Mouse (Mus musculus): Measurements from ENCODE around the gene Clgn. TPM values are rescaled to one million over a fixed set of nuclear protein-coding genes. Genes with fewer than 3 reads are reported as not detected.

Clgn gene
- polyA plus RNA-seq, 1 experiment: 0.01 TPM

DNA sequence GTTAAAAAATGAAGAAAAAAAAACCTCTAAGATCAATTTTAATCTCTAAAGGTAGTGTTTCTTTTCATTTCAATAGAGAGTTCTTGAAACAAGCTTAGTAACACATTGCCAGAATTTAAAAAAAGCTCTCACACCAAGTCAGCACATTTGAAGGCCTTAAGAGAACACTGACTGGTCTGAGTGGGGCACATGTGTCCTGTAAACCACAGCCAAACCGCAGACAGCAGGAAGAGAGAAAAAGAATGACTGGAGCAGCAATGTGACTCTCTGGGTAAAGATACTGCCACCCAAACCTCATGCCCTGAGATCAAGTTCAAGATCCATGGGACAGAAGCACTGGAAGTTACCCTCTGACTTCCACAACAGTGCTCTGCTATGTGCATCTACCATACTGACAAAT is 47.4 kb downstream of the Clgn start:
- H3K4me1 ChIP-seq (ENCODE audit: control insufficient read depth, insufficient read depth, insufficient read length): no peaks in the 10 kb centered on the region; the same call in 1 of the 2 replicates

DNA sequence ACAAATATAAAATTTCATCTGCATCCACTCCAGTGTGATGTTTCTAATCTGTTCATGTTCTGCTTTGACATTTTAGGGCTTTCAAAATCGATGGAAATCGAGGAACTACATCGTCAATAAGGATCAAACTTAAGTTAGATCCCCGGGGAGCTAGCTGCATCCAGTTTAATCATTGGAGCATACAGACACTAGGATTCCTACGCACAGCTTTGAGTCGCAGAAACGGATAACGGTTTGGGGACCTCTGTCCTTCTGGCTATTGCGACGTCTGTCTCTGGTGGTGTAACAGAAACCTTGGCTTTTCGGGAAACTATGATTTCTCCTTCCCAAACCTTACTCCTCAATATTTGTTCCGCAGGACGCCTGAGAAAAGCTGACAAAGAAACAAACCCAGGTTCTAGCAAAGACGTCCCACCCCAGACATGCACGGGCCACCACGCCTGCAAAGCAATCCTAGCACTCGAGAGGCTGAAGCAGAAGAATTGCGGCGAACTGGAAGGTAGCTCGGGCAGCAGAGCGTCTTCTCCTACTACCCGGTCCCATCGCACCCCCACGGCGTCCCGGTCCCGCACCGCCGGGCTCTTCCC is 52.1 kb downstream of the Clgn start:
- 2% methylated on average over 29 of the region's 29 CpGs for WGBS
- DNase-seq (ENCODE audit: low read depth in 1 of 2, low spot score in 2 of 2): no peak
- Histone ChIP-seq H3K4me3 (ENCODE audit: extremely low read depth, insufficient read depth, insufficient read length) (peak overlapping the region; percentile 77), H3K27me3 (ENCODE audit: control insufficient read depth, insufficient read depth, low read length) (no peaks in the 10 kb centered on the region), H3K27ac (ENCODE audit: insufficient read depth, low read length) (peak overlapping the region; percentile 21; the same call in 1 of the 2 replicates), H3K4me1 (ENCODE audit: control insufficient read depth, insufficient read depth, insufficient read length) (no peaks in the 10 kb centered on the region; the same call in 1 of the 2 replicates), H3K36me3 (ENCODE audit: control insufficient read depth, insufficient read depth, low read length) (peaks cover 2% of the 10 kb centered on the region)
- TF ChIP-seq CTCF (IDR thresholded peaks at IDR 0.05; ENCODE audit: extremely low read depth, insufficient read depth, insufficient read length, insufficient replicate concordance): no peak
- no peak for TF ChIP-seq POLR2A (IDR thresholded peaks at IDR 0.05; ENCODE audit: low read depth, low read length)

More for the DNA sequence above, 47.4 kb downstream of the Clgn start:
- TF ChIP-seq POLR2A (IDR thresholded peaks at IDR 0.05; ENCODE audit: low read depth, low read length) (no peak), CTCF (IDR thresholded peaks at IDR 0.05; ENCODE audit: extremely low read depth, insufficient read depth, insufficient read length, insufficient replicate concordance) (no peak)
- H3K27ac ChIP-seq (ENCODE audit: insufficient read depth, low read length): no peak overlapping the region
- H3K36me3 ChIP-seq (ENCODE audit: control insufficient read depth, insufficient read depth, low read length): peaks cover 8% of the 10 kb centered on the region
- 8% methylated on average over 1 of the region's 1 CpGs for WGBS
- H3K4me3 ChIP-seq (ENCODE audit: extremely low read depth, insufficient read depth, insufficient read length): no peak overlapping the region
- H3K27me3 ChIP-seq (ENCODE audit: control insufficient read depth, insufficient read depth, low read length): no peaks in the 10 kb centered on the region
- DNase-seq (ENCODE audit: low read depth in 1 of 2, low spot score in 2 of 2): no peak

DNA sequence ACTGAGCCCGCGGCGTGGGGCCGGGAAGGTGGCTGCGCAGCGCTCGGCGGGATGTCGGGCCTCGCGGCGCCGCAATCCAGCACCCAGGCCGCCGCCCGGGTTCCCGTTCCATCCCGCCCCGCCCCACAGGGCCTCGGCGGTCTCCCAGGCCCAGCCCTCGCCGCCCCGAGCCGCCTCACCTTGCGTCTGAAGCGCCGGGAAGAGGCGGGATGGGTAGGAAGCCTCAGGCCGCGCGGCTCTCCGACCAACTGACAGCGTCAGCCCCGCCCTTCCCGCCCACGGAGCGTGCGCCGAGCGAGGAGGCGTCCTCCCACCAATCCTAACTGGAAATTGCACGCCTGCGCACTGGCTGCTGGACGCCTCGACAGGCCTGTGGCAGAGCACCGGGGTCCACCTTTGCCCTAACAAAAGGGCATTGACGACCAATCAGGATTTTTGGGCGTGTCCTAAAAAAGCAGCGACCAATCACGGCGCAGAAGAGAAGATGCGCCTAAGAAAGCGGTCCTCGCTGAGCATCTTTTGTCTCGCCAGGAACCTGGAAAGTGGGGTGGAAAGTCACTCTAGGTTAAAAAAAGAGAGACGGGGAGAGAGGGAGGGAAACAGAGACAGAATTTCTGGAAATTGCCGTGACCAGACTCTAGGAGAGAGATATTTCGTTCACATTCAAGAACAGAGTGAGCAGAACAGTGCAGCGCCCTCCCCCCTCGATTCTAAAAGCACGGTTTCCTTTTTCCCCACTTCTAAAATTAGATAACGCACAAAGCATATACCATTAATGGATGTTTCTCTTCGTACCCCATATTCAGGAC is 52.8 kb downstream of the Clgn start:
- WGBS: under 1% methylated on average over 63 of the region's 64 CpGs
- peak overlapping the region; percentile 21; the same call in 1 of the 2 replicates for H3K27ac ChIP-seq (ENCODE audit: insufficient read depth, low read length)
- TF ChIP-seq POLR2A (IDR thresholded peaks at IDR 0.05; ENCODE audit: low read depth, low read length) (peak; percentile 24), CTCF (IDR thresholded peaks at IDR 0.05; ENCODE audit: extremely low read depth, insufficient read depth, insufficient read length, insufficient replicate concordance) (no peak)

DNA sequence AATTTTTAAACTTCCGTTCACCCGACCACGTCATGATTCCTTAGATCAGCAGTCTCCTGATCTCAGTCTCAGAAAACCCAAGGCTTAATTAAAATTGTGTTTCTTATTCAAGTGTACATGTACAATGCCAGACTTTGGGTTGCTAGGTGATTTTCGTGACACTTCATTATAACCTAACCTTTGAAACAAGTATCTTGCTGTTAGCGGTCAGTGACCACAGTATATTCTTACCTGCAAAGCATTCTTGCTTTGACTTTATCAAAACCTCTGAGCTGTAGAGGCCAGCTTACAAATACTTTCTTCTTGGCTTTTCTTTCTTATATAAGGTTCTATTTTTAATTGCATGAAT is 53.4 kb downstream of the Clgn start:
- WGBS: 27% methylated on average over 5 of the region's 5 CpGs
- no peaks in the 10 kb centered on the region for H3K36me3 ChIP-seq (ENCODE audit: control insufficient read depth, insufficient read depth, low read length)
- H3K27ac ChIP-seq (ENCODE audit: insufficient read depth, low read length): no peak overlapping the region
- DNase-seq (ENCODE audit: low read depth in 1 of 2, low spot score in 2 of 2): no peak
- TF ChIP-seq CTCF (IDR thresholded peaks at IDR 0.05; ENCODE audit: extremely low read depth, insufficient read depth, insufficient read length, insufficient replicate concordance) (no peak), POLR2A (IDR thresholded peaks at IDR 0.05; ENCODE audit: low read depth, low read length) (no peak)
- H3K4me3 ChIP-seq (ENCODE audit: extremely low read depth, insufficient read depth, insufficient read length): no peak overlapping the region; the same call in 1 of the 2 replicates
- no peaks in the 10 kb centered on the region; the same call in 1 of the 2 replicates for H3K4me1 ChIP-seq (ENCODE audit: control insufficient read depth, insufficient read depth, insufficient read length)
- no peaks in the 10 kb centered on the region for H3K27me3 ChIP-seq (ENCODE audit: control insufficient read depth, insufficient read depth, low read length)

More for the DNA sequence above, 52.8 kb downstream of the Clgn start:
- peak overlapping the region; percentile 77 for H3K4me3 ChIP-seq (ENCODE audit: extremely low read depth, insufficient read depth, insufficient read length)
- H3K4me1 ChIP-seq (ENCODE audit: control insufficient read depth, insufficient read depth, insufficient read length): no peaks in the 10 kb centered on the region; the same call in 1 of the 2 replicates
- no peaks in the 10 kb centered on the region for H3K27me3 ChIP-seq (ENCODE audit: control insufficient read depth, insufficient read depth, low read length)
- H3K36me3 ChIP-seq (ENCODE audit: control insufficient read depth, insufficient read depth, low read length): no peaks in the 10 kb centered on the region
- peak; percentile 95 to 98 for DNase-seq (ENCODE audit: low read depth in 1 of 2, low spot score in 2 of 2)

- peak; percentile 28; the same call in 1 of the 2 replicates for TF ChIP-seq CTCF (IDR thresholded peaks at IDR 0.05; ENCODE audit: extremely low read depth, insufficient read depth, insufficient read length, insufficient replicate concordance)
- no peak for TF ChIP-seq POLR2A (IDR thresholded peaks at IDR 0.05; ENCODE audit: low read depth, low read length)
- WGBS: 91% methylated on average over 1 of the region's 1 CpGs
- H3K27ac ChIP-seq (ENCODE audit: insufficient read depth, low read length): no peak overlapping the region
- no peak for DNase-seq (ENCODE audit: low read depth in 1 of 2, low spot score in 2 of 2)
- no peaks in the 10 kb centered on the region for H3K4me1 ChIP-seq (ENCODE audit: control insufficient read depth, insufficient read depth, insufficient read length)
- no peaks in the 10 kb centered on the region for H3K27me3 ChIP-seq (ENCODE audit: control insufficient read depth, insufficient read depth, low read length)
- H3K4me3 ChIP-seq (ENCODE audit: extremely low read depth, insufficient read depth, insufficient read length): no peak overlapping the region
- no peaks in the 10 kb centered on the region for H3K36me3 ChIP-seq (ENCODE audit: control insufficient read depth, insufficient read depth, low read length)
Observed at GRCm38 (mm10) chr8:83449960-83450359, 60.3 kb downstream of the Clgn start.

- WGBS: 10% methylated on average over 3 of the region's 3 CpGs
- Histone ChIP-seq H3K4me1 (ENCODE audit: control insufficient read depth, insufficient read depth, insufficient read length) (no peaks in the 10 kb centered on the region), H3K4me3 (ENCODE audit: extremely low read depth, insufficient read depth, insufficient read length) (no peak overlapping the region), H3K27ac (ENCODE audit: insufficient read depth, low read length) (no peak overlapping the region), H3K36me3 (ENCODE audit: control insufficient read depth, insufficient read depth, low read length) (no peaks in the 10 kb centered on the region), H3K27me3 (ENCODE audit: control insufficient read depth, insufficient read depth, low read length) (no peaks in the 10 kb centered on the region)
- TF ChIP-seq POLR2A (IDR thresholded peaks at IDR 0.05; ENCODE audit: low read depth, low read length) (no peak), CTCF (IDR thresholded peaks at IDR 0.05; ENCODE audit: extremely low read depth, insufficient read depth, insufficient read length, insufficient replicate concordance) (peak; percentile 22; the same call in 1 of the 2 replicates)
- DNase-seq (ENCODE audit: low read depth in 1 of 2, low spot score in 2 of 2): peak in 1 of 2 experiments; percentile 45
Observed at GRCm38 (mm10) chr8:83451056-83451455, 61.4 kb downstream of the Clgn start.

All from spleen, adult 2 months (tissue).